Mouse (Mus musculus) activated CD4-positive, CD25-positive, alpha-beta regulatory T cell, adult 4 months (primary cell): ENCODE data around the gene Col19a1. TPM values are rescaled to one million over a fixed set of nuclear protein-coding genes. Genes with fewer than 3 reads are reported as not detected.

Experiments used
- ATAC-seq: one replicate; pipeline ENCODE4 v1.8.0; 2017
- polyA plus RNA-seq, 2 experiments: library from polyadenylated mRNA; unstranded; fragments of 100-300 nt; shearing (Covaris generic); gene quantifications; one replicate each; pipeline ENCODE4 v1.2.1; 2017

Gene Col19a1
- polyA plus RNA-seq, 2 experiments from 2014 or later: 0.16 TPM; not detected in 1

- no peak for ATAC-seq
These were observed 129.3 kb downstream of the Col19a1 start for GRCm38 (mm10) chr1:24458015-24458414.

GRCm38 (mm10) chr1:24452572-24453269, 134.6 kb downstream of the Col19a1 start:
- no peak for ATAC-seq

- no peak for ATAC-seq
These were observed 135.1 kb downstream of the Col19a1 start for GRCm38 (mm10) chr1:24452159-24452558.

- ATAC-seq: no peak
These were observed 149.8 kb downstream of the Col19a1 start for GRCm38 (mm10) chr1:24437425-24437824.

- ATAC-seq: no peak
These were observed 159.0 kb downstream of the Col19a1 start for GRCm38 (mm10) chr1:24428306-24428705.

GRCm38 (mm10) chr1:24378125-24378821, 209.0 kb downstream of the Col19a1 start:
- ATAC-seq: no peak

- ATAC-seq: no peak
These were observed 212.4 kb downstream of the Col19a1 start for GRCm38 (mm10) chr1:24374902-24375301.

GRCm38 (mm10) chr1:24373671-24374070, 213.6 kb downstream of the Col19a1 start:
- no peak for ATAC-seq

- no peak for ATAC-seq
These were observed 214.6 kb downstream of the Col19a1 start for GRCm38 (mm10) chr1:24372471-24373258.

- no peak for ATAC-seq
These were observed 219.4 kb downstream of the Col19a1 start for GRCm38 (mm10) chr1:24367570-24368517.

GRCm38 (mm10) chr1:24364775-24365174, 222.5 kb downstream of the Col19a1 start:
- no peak for ATAC-seq

- no peak for ATAC-seq
These were observed 225.2 kb downstream of the Col19a1 start for GRCm38 (mm10) chr1:24361990-24362635.

- no peak for ATAC-seq
These were observed 237.6 kb downstream of the Col19a1 start for GRCm38 (mm10) chr1:24349462-24350217.

GRCm38 (mm10) chr1:24347621-24348160, 239.6 kb downstream of the Col19a1 start:
- ATAC-seq: no peak

GRCm38 (mm10) chr1:24337556-24338275, 249.6 kb downstream of the Col19a1 start:
- no peak for ATAC-seq

- ATAC-seq: no peak
These were observed 251.2 kb downstream of the Col19a1 start for GRCm38 (mm10) chr1:24336051-24336450.

- no peak for ATAC-seq
These were observed 270.2 kb downstream of the Col19a1 start for GRCm38 (mm10) chr1:24316961-24317589.

- no peak for ATAC-seq
These were observed 270.8 kb downstream of the Col19a1 start for GRCm38 (mm10) chr1:24316490-24316889.

- ATAC-seq: no peak
These were observed 276.4 kb downstream of the Col19a1 start for GRCm38 (mm10) chr1:24310847-24311246.
